Mouse (Mus musculus) mature B cell (primary cell): ENCODE measurements at regions not wholly inside any gene's neighbourhood (a gene's known extent, or its start where the extent isn't known, plus 50 kb on each side); places are given as distances from the start of the nearest gene placed in this dataset.

Experiments used
- in situ Hi-C: fragments of 300-500 bp; cut with MboI; formaldehyde crosslinking; loops from 2 replicates; pipeline ENCODE4 v1.14.3; 2019

DNA sequence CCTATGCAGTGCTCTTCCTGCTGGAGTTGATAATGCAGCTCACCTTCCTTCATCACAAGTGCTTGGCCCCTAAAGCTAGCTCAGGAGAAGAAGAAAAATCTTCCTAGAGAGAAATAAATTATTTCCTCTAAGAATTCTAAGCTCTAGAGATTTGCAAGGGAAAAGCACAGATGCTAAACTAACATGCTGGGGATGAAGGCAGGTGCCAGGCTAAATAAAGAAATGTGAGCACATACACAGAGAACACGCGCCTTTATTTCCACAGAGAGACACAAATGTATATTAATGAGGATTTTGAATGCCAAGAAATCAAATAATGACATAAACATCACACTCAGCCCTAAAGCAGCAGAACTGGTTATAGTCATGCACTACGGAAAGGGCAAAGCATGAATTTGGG lies 229.5 kb upstream of the Mamld1 start:
- in situ Hi-C loops: no loop called here

DNA sequence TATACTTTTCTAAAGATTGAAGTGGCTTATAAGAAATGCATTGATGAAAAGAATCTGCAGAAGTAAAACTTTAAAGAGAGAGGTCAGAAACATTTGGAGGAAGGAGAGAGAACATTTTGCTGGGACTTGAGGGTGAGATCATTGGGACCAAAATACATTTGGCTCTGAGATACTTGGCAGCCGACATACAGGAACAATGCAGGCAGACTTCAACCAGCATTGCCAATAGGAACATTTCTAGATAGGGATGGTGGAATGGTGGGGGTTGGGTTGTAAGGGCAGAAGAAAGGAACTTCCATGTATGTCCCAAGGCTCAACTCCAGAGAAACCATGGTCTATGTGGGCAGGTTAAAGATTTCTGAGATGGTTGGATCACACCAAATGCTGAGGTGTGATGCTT lies 232.3 kb upstream of the Mamld1 start:
- in situ Hi-C loops: no loop called here

DNA sequence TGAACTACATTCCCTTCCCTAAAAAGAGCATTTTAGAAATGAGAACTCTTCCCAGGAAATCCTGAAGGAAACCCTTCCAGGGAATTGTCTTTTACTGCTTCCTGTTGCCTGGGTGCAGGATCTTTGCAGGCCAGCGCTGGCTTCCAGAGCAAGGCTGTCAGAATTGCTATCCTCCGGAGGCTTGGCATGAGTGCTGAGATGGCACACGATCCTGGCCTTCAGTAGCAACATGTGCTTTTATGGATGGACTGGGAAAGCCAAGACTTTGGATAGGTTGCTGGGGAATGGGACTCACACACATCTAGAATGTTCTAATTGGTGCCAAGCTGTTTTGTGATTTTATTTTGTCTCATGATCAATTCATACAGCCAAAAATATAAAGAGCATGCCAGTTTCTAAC lies 233.4 kb upstream of the Mamld1 start:
- in situ Hi-C loops: no loop called here

DNA sequence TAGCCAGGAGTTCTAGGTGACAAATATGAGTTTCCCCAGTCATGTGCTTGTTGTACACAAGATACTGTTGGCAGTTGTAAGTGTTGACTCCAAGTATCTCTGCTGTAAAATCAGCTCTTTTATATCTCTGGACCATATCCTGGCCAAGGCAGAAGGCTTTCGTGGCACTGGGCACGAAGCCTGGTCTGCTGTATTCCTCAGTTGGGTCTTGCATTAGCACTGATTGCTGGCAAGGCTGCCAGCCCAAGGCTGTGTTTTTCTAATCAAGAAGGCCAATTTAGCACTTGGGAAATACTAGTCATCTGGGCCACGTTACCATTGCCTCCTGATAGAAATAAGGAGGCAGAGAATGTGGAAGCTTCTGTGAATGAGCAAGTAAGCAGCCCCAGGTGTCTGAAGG lies 258.3 kb upstream of the Mamld1 start:
- in situ Hi-C loops: no loop called here

DNA sequence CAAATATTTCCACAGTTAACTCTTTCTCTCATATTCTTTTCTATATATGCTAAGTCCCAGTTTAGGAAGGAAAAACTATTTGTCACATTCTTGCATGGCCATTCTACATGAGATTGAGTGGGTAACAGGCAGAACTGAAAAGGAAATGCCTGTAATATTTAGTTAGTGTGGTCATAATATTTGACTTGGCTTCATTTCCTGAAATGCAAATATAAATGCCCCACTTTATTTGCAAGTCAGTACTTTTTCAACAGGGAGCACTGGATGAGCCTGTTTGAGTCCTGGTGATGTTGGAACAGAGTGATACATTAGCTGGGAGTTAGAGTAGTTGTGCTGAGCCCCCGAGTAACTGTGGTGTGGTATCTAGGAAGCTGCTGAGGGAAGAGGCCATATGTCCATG lies 285.9 kb upstream of the Tmem185a start:
- in situ Hi-C loops: no loop called here

DNA sequence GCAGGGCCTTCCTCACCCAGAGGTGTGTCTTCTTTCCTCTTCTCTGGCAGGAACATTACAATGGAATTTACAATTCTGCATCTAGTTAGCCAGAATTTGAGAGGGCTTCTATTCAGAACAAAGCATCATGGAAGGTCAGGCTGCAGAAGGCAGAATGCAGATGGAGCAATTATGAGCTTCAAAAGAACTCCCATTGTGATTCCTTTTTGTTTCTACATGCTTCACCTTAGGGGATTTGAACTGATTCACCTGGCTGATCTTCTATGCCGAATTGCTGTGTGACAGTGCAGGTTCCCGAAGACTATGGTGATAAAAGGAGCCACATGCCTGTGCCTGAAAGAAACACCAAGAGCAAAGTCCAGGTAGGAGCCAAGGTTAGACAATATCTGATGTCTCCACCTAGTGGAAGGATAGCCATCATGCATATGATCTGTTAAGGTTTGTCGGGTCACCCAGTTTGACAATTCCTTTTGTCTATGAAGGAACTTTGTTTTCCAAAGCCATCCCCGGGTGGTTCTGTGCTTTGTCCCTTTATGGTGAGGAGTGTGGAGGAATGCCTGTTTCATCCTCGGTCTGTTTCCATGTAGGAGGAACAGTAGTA lies 236.1 kb upstream of the Tmem185a start:
- in situ Hi-C loops: loop anchor here (25.0 kb wide), 1 partner anchor 101 kb away; no protein-coding TSS in a partner anchor

DNA sequence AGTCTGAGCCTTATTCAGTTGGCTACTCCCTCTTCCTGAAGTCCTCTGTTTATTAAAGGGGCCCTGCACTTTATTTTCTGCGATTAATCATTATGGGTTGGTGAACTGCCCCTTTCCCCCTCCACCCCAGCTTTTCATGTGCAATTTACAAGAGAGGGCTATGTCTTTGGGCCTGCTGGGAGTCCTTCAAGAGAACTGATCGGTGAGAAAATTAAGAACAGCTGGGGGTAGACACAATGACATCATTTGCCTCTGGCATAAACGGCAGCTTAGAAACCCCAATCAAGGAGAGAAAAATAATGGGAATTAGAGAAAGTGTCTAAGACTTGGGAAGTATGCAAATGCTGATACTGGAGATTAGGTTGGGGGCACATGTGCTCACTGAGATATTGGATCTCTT lies 205.2 kb upstream of the Tmem185a start:
- in situ Hi-C loops: no loop called here

DNA sequence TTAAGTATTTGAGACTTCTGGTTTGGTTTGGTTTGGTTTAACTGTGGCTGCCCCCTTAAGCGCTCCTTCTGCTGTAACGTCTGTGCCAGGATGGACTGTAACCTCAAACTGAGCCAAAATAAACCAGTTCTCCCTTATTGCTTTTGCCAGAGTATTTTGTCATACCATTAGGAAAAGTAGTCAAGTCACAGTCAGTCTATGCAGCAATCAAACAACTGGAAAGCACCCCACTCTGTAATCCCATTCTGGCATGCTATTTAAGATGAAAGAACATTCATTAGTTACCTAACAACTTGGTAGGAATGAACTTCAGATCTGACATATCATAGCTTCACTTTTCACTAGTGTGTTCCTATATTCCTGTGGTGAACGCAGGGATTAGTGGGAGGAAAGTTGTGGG lies 190.1 kb upstream of the Tmem185a start:
- in situ Hi-C loops: no loop called here
